Mouse (Mus musculus): ENCODE measurements around the gene Optc. TPM values are rescaled to one million over a fixed set of nuclear protein-coding genes. Genes with fewer than 3 reads are reported as not detected.

The Optc gene
- polyA plus RNA-seq, 1 experiment from 2014 or later, result 1.3 TPM

- no peaks in the 10 kb centered on the region for H3K36me3 ChIP-seq (ENCODE audit: control insufficient read depth, insufficient read depth, low read length)
- no peak overlapping the region for H3K4me2 ChIP-seq (replicated peaks; ENCODE audit: low read depth)
- H3K9me3 ChIP-seq (ENCODE audit: control insufficient read depth, low read length), result no peaks in the 10 kb centered on the region
- no peak overlapping the region for H3K9ac ChIP-seq (ENCODE audit: low read length)
- no peak overlapping the region for H3K4me3 ChIP-seq (ENCODE audit: low read depth, low read length)
- no peaks in the 10 kb centered on the region for H3K27me3 ChIP-seq (ENCODE audit: control insufficient read depth, insufficient read depth, low read length)
- TF ChIP-seq EP300 (optimal IDR thresholded peaks at IDR 0.05) (no peak), CTCF (IDR thresholded peaks at IDR 0.05; ENCODE audit: low read depth) (no peak)
- ATAC-seq (ENCODE audit: low FRiP score, low TSS enrichment) (no peak), DNase-seq (ENCODE audit: low spot score) (no peak)
- H3K4me1 ChIP-seq (replicated peaks; ENCODE audit: control insufficient read depth, insufficient read depth), result no peaks in the 10 kb centered on the region
- no peak overlapping the region for H3K27ac ChIP-seq (replicated peaks)
- 82% methylated on average over 6 of the region's 6 CpGs for WGBS
Measured at GRCm38 (mm10) chr1:133873086-133873813, 34.5 kb downstream of the Optc start.

- no peak overlapping the region for H3K4me2 ChIP-seq (replicated peaks; ENCODE audit: low read depth)
- ATAC-seq (ENCODE audit: low FRiP score, low TSS enrichment) (no peak), DNase-seq (ENCODE audit: low spot score) (no peak)
- no peaks in the 10 kb centered on the region for H3K9me3 ChIP-seq (ENCODE audit: control insufficient read depth, low read length)
- H3K36me3 ChIP-seq (ENCODE audit: control insufficient read depth, insufficient read depth, low read length), result no peaks in the 10 kb centered on the region
- H3K9ac ChIP-seq (ENCODE audit: low read length), result no peak overlapping the region
- WGBS, result 44% methylated on average over 10 of the region's 10 CpGs
- H3K27me3 ChIP-seq (ENCODE audit: control insufficient read depth, insufficient read depth, low read length), result no peaks in the 10 kb centered on the region
- no peak overlapping the region for H3K27ac ChIP-seq (replicated peaks)
- no peak overlapping the region for H3K4me3 ChIP-seq (ENCODE audit: low read depth, low read length)
- TF ChIP-seq EP300 (optimal IDR thresholded peaks at IDR 0.05), result no peak
- TF ChIP-seq CTCF (IDR thresholded peaks at IDR 0.05; ENCODE audit: low read depth), result no peak
- no peaks in the 10 kb centered on the region for H3K4me1 ChIP-seq (replicated peaks; ENCODE audit: control insufficient read depth, insufficient read depth)
Measured at GRCm38 (mm10) chr1:133871241-133871640, 36.6 kb downstream of the Optc start.

- Histone ChIP-seq H3K36me3 (ENCODE audit: control insufficient read depth, insufficient read depth, low read length) (no peaks in the 10 kb centered on the region), H3K4me1 (replicated peaks; ENCODE audit: control insufficient read depth, insufficient read depth) (no peaks in the 10 kb centered on the region), H3K27ac (replicated peaks) (no peak overlapping the region), H3K9me3 (ENCODE audit: control insufficient read depth, low read length) (no peaks in the 10 kb centered on the region), H3K4me3 (ENCODE audit: low read depth, low read length) (no peak overlapping the region), H3K4me2 (replicated peaks; ENCODE audit: low read depth) (no peak overlapping the region), H3K27me3 (ENCODE audit: control insufficient read depth, insufficient read depth, low read length) (no peaks in the 10 kb centered on the region), H3K9ac (ENCODE audit: low read length) (no peak overlapping the region)
- ATAC-seq (ENCODE audit: low FRiP score, low TSS enrichment), result no peak
- DNase-seq (ENCODE audit: low spot score), result no peak
- WGBS, result 50% methylated on average over 2 of the region's 2 CpGs
- TF ChIP-seq CTCF (IDR thresholded peaks at IDR 0.05; ENCODE audit: low read depth) (no peak), EP300 (optimal IDR thresholded peaks at IDR 0.05) (no peak)
Measured at GRCm38 (mm10) chr1:133869221-133869620, 38.6 kb downstream of the Optc start.

GRCm38 (mm10) chr1:133863257-133863997 is 44.4 kb downstream of the Optc start:
- ATAC-seq (ENCODE audit: low FRiP score, low TSS enrichment) (peak; percentile 38; the same call in 1 of the 2 replicates), DNase-seq (ENCODE audit: low spot score) (no peak)
- no peak overlapping the region for H3K9ac ChIP-seq (ENCODE audit: low read length)
- H3K27ac ChIP-seq (replicated peaks), result peak overlapping the region; percentile 56; the same call in 1 of the 2 replicates
- WGBS, result 9% methylated on average over 10 of the region's 10 CpGs
- no peaks in the 10 kb centered on the region for H3K36me3 ChIP-seq (ENCODE audit: control insufficient read depth, insufficient read depth, low read length)
- peak overlapping the region; percentile 11; the same call in 1 of the 2 replicates for H3K4me2 ChIP-seq (replicated peaks; ENCODE audit: low read depth)
- H3K4me3 ChIP-seq (ENCODE audit: low read depth, low read length), result no peak overlapping the region
- TF ChIP-seq CTCF (IDR thresholded peaks at IDR 0.05; ENCODE audit: low read depth) (no peak), EP300 (optimal IDR thresholded peaks at IDR 0.05) (no peak)
- no peaks in the 10 kb centered on the region for H3K27me3 ChIP-seq (ENCODE audit: control insufficient read depth, insufficient read depth, low read length)
- H3K9me3 ChIP-seq (ENCODE audit: control insufficient read depth, low read length), result no peaks in the 10 kb centered on the region
- no peaks in the 10 kb centered on the region for H3K4me1 ChIP-seq (replicated peaks; ENCODE audit: control insufficient read depth, insufficient read depth)

- no peak for DNase-seq (ENCODE audit: low spot score)
- ATAC-seq (ENCODE audit: low FRiP score, low TSS enrichment), result no peak
- no peak overlapping the region for H3K4me2 ChIP-seq (replicated peaks; ENCODE audit: low read depth)
- no peak overlapping the region for H3K9ac ChIP-seq (ENCODE audit: low read length)
- H3K27me3 ChIP-seq (ENCODE audit: control insufficient read depth, insufficient read depth, low read length), result no peaks in the 10 kb centered on the region
- H3K36me3 ChIP-seq (ENCODE audit: control insufficient read depth, insufficient read depth, low read length), result no peaks in the 10 kb centered on the region
- no peak overlapping the region for H3K27ac ChIP-seq (replicated peaks)
- WGBS, result 65% methylated on average over 5 of the region's 5 CpGs
- no peak overlapping the region for H3K4me3 ChIP-seq (ENCODE audit: low read depth, low read length)
- TF ChIP-seq CTCF (IDR thresholded peaks at IDR 0.05; ENCODE audit: low read depth), result no peak
- no peak for TF ChIP-seq EP300 (optimal IDR thresholded peaks at IDR 0.05)
- H3K4me1 ChIP-seq (replicated peaks; ENCODE audit: control insufficient read depth, insufficient read depth), result no peaks in the 10 kb centered on the region
- H3K9me3 ChIP-seq (ENCODE audit: control insufficient read depth, low read length), result no peaks in the 10 kb centered on the region
Measured at GRCm38 (mm10) chr1:133861028-133861427, 46.8 kb downstream of the Optc start.

All from stomach, postnatal 0 days (tissue).